Comparison of ENCODE assay signal across 1 mouse cellular context in genomic region chr10:80167460-80168037, GRCm38 (mm10).
TF ChIP-seq lines count a peak whose summit lies in the region.

No protein-coding gene starts in this region.

TF ChIP-seq in myocyte, 11 proteins besides CTCF, POLR2A, EP300 and RAD21 (continued from another document):
- TF ChIP-seq POLR2AphosphoS2 (IDR thresholded peaks at IDR 0.05; ENCODE audit: insufficient read length, low read depth) = peak; percentile 99
- TF ChIP-seq CEBPB (IDR thresholded peaks at IDR 0.05; ENCODE audit: insufficient read depth, poor library complexity, severe bottlenecking) = no peak
